Mouse (Mus musculus) right cerebral cortex, postnatal 25 days (tissue): Measurements from ENCODE around the gene Atp10a.
A peak's percentile ranks its signal among the peaks of the same experiment; 100 is the strongest.
"Not testable (repeated sequence)": the region's sequence is repeated elsewhere in the genome, so short reads cannot be mapped to it uniquely, and the experiment has no call there.

ENCODE experiments used
- DNase-seq: peaks from one replicate; pipeline ENCODE4 v3.0.0; 2022

Gene Atp10a

DNA sequence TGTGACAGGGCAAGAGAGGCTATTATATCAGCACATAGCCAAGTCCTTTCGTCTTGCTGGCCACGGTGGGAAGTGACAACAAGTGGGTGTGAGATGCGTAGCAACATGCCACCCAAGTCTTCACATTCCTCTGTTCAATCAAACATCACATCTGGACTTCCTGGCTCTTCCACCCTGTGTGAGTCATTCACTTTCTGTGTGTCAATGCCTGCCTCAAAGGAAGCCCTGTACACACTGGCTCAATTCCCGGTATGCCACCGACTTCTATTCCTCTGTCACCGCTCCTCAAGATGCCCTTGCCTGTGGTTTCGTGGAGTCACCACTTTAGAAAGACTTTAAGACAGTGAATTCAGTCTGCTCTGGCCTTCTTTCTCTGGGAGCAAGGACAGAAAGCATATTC lies 144.9 kb downstream of the Atp10a start:
- DNase-seq = peak; percentile 12

- DNase-seq = no peak
Measured at GRCm38 (mm10) chr7:58801791-58802190, 145.8 kb downstream of the Atp10a start.

DNA sequence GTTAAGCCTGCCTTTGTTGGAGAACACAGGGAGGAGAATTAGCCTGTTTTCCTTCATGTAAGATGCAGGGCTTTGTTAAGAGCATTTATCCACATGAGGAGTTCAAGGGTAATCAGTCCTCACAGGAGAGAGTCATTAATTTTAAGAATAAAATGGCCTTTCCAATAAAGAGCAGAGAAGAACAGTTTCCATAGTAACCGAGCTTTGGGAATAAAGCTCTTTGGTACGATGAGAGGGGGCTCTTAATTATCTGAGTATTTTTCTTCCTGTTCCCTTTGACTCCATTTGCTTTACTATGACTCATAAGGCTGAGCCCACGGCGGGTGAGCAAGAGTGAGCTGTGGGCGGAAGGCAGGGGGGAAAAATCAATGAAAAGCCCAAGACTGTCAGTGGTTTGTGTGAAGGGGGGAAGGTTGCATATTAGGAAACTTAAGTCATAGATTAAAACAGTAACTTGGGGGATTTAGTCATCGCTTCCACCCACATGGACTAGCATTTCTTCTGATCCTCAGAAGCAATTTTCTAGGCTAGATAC lies 166.2 kb downstream of the Atp10a start:
- peak; percentile 29 for DNase-seq

GRCm38 (mm10) chr7:58824686-58825085 lies 168.7 kb downstream of the Atp10a start:
- no peak for DNase-seq

GRCm38 (mm10) chr7:58829111-58829510 lies 173.1 kb downstream of the Atp10a start:
- DNase-seq = no peak

GRCm38 (mm10) chr7:58836855-58837606 lies 181.1 kb downstream of the Atp10a start:
- not testable (repeated sequence) for DNase-seq

DNA sequence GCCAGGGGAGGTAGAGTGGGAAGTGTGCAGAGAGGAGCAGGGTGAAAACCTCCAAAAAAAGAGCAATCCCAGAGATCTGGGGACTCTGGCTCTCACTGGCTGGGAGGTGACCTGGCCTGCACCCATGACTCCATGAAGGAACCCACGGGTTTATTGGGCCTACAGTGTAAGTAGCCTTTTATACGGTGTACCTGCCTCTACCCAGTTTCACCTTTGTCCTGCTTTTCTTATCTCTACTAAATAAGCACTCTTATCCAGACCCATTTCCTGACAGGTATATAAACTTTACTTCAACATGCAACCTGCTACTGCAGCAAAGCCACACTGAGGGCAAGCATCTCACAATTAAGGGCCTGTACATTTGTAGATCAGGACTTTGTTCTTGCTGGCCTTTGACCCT lies 184.4 kb downstream of the Atp10a start:
- DNase-seq = no peak

GRCm38 (mm10) chr7:58841066-58841465 lies 185.1 kb downstream of the Atp10a start:
- DNase-seq = no peak

- peak; percentile 18 for DNase-seq
Measured at GRCm38 (mm10) chr7:58842818-58843217, 186.9 kb downstream of the Atp10a start.

GRCm38 (mm10) chr7:58843767-58844445 lies 187.9 kb downstream of the Atp10a start:
- peak; percentile 89 for DNase-seq

DNA sequence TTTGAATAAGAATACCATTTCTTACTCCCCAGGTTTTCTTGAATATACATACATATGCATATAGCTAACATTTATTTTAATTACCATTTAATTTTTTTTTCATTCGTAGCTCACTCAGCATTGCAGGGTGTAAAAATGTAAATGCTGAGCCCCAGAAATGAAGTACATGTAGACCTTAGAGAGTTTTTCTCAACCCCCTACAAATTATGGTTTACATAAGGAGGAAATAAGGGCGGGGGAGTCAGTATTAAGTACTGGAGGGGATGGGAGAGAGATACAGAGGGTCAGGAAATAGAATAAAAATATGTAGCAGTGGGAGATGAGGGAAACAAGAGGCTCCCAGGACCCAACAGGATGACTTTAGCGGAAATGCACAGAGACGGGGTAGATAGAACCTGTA lies 188.5 kb downstream of the Atp10a start:
- no peak for DNase-seq

DNA sequence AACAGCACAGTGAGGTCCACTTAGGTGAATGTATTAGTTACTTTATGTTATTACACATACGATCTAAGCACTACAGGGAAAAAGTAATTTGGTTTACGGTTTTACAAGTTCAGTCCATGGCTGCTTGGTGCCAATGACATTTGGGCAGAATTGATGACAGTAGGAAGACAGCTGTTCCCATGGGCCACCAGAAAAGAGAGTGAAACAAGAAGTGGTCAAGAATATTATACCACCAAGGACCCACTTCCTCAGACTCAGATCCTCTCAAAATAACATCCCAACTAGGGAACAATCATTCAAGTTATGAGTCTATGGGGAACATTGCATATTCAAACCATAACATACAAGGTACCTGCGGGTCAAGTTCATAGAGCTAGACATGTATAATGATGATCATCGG lies 203.0 kb downstream of the Atp10a start:
- DNase-seq = no peak

- no peak for DNase-seq
Measured at GRCm38 (mm10) chr7:58863174-58863573, 207.2 kb downstream of the Atp10a start.

GRCm38 (mm10) chr7:58866865-58867614 lies 211.1 kb downstream of the Atp10a start:
- no peak for DNase-seq

DNA sequence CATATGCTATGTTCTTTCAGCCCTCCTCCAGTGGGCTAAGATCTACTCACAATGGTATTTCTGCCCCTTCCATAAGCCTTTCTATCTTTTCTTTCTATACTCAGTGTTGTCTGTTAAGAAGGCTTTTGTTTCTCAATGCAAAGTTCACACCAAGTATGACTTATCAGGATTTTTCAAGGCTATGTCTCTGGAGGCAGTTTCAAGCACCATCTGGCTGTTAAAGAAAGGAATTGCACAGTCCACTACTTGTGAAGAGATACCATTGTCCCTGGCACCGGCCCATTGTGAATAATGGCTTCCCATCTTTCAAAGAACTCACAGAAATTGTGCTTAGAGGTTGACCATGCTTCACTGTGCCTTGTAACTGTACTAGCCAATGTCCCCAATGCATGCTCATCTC lies 214.7 kb downstream of the Atp10a start:
- DNase-seq = no peak

- DNase-seq = no peak
Measured at GRCm38 (mm10) chr7:58873676-58874075, 217.7 kb downstream of the Atp10a start.
